Mouse (Mus musculus) large intestine, adult 2 months (tissue): ENCODE results near the gene RPS10-NUDT3. TPM values are rescaled to one million over a fixed set of nuclear protein-coding genes. Genes with fewer than 3 reads are reported as not detected.

Experiments used
- DNase-seq: peaks from one replicate; pipeline ENCODE4 v3.0.0-alpha.2; 2012; ENCODE audit warnings: low read depth, low spot score
- WGBS: fragments of 180-500 bp; shearing (Covaris S2); methylation state at CpG from one replicate; pipeline ENCODE4 v1.1.7; 2018; 5-methylcytosine and 5-hydroxymethylcytosine counted together
- polyA plus RNA-seq: library from polyadenylated mRNA; depleted of rRNA; stranded (reverse); fragments of >200 nt; gene quantifications from 2 replicates; pipeline ENCODE4 v1.2.3, GENCODE M21; 2012; rRNA removed

Gene RPS10-NUDT3
- polyA plus RNA-seq, 1 experiment = not detected

GRCm38 (mm10) chr17:27532095-27532494, 102.9 kb downstream of the RPS10-NUDT3 start:
- DNase-seq = no peak
- 81% methylated on average over 8 of the region's 8 CpGs for WGBS

Other genes with a start within 250 kb of the RPS10-NUDT3 start
- gene Grm4, start 113.8 kb downstream of the RPS10-NUDT3 start, polyA plus RNA-seq = 0.84 and 1.1 TPM in 2 replicates
- gene Hmga1, start 78.7 kb downstream of the RPS10-NUDT3 start, polyA plus RNA-seq = 165 and 173 TPM in 2 replicates
- gene AI413582, start 69.5 kb downstream of the RPS10-NUDT3 start, polyA plus RNA-seq = 28.5 and 33.5 TPM in 2 replicates
- gene Nudt3, start 11.7 kb downstream of the RPS10-NUDT3 start, polyA plus RNA-seq = 52.5 and 55.9 TPM in 2 replicates
- gene Rps10, start 1.4 kb upstream of the RPS10-NUDT3 start, polyA plus RNA-seq = 1,233 and 1,275 TPM in 2 replicates
- 1.1 and 1.2 TPM in 2 replicates for gene Pacsin1, start 20.3 kb upstream of the RPS10-NUDT3 start, polyA plus RNA-seq
- 57.1 and 68.0 TPM in 2 replicates for gene Spdef, start 93.7 kb upstream of the RPS10-NUDT3 start, polyA plus RNA-seq
- 78.2 and 81.5 TPM in 2 replicates for gene D17Wsu92e, start 185.4 kb upstream of the RPS10-NUDT3 start, polyA plus RNA-seq
- gene Snrpc, start 202.9 kb upstream of the RPS10-NUDT3 start, polyA plus RNA-seq = 79.3 and 93.1 TPM in 2 replicates
- 2.2 and 3.5 TPM in 2 replicates for gene Uhrf1bp1, start 221.2 kb upstream of the RPS10-NUDT3 start, polyA plus RNA-seq